Mouse (Mus musculus): ENCODE measurements at regions not wholly inside any gene's neighbourhood (a gene's known extent, or its start where the extent isn't known, plus 50 kb on each side); places are given as distances from the start of the nearest gene placed in this dataset.

DNA sequence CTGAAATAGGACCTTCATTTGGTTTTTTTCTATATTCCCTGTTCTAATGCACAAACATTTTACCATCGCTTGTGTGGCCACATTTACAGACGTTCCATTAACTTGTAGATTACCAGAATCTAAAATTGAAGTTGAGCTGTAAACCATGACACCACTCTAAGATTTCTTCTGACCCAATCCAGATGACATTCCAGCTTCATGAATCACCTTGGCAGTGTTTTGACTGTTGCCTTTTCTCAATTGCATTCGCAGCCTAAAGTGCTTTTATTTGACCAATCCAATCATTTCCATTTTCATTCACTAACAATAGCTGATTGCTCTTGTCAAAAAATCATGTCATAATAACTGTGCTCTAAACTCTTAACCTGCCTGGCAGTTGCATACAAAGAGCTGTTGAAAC lies 144.8 kb downstream of the Mdfic start:
- Histone ChIP-seq H3K4me2 (replicated peaks; ENCODE audit: low read depth, low read length) (no peak overlapping the region), H3K36me3 (ENCODE audit: control insufficient read depth, insufficient read depth, low read length) (no peaks in the 10 kb centered on the region), H3K27ac (ENCODE audit: low read depth, low read length) (no peak overlapping the region), H3K4me3 (ENCODE audit: low read depth, low read length) (no peak overlapping the region), H3K4me1 (replicated peaks; ENCODE audit: control insufficient read depth, insufficient read depth, low read length) (no peaks in the 10 kb centered on the region), H3K9ac (ENCODE audit: low read depth, low read length) (no peak overlapping the region), H3K9me3 (ENCODE audit: control insufficient read depth, low read length) (no peaks in the 10 kb centered on the region), H3K27me3 (ENCODE audit: control insufficient read depth, insufficient read depth, low read length) (no peaks in the 10 kb centered on the region)
- 88% methylated on average over 3 of the region's 3 CpGs for WGBS
- ATAC-seq (ENCODE audit: low FRiP score) (no peak), DNase-seq (ENCODE audit: low spot score) (no peak)

- no peak overlapping the region for H3K4me3 ChIP-seq (ENCODE audit: low read depth, low read length)
- H3K4me1 ChIP-seq (replicated peaks; ENCODE audit: control insufficient read depth, insufficient read depth, low read length): no peaks in the 10 kb centered on the region
- H3K9ac ChIP-seq (ENCODE audit: low read depth, low read length): no peak overlapping the region
- H3K9me3 ChIP-seq (ENCODE audit: control insufficient read depth, low read length): no peaks in the 10 kb centered on the region
- no peak overlapping the region for H3K27ac ChIP-seq (ENCODE audit: low read depth, low read length)
- H3K27me3 ChIP-seq (ENCODE audit: control insufficient read depth, insufficient read depth, low read length): no peaks in the 10 kb centered on the region
- 91% methylated on average over 5 of the region's 5 CpGs for WGBS
- H3K4me2 ChIP-seq (replicated peaks; ENCODE audit: low read depth, low read length): no peak overlapping the region
- ATAC-seq (ENCODE audit: low FRiP score) (no peak), DNase-seq (ENCODE audit: low spot score) (no peak)
- no peaks in the 10 kb centered on the region for H3K36me3 ChIP-seq (ENCODE audit: control insufficient read depth, insufficient read depth, low read length)
Observed at GRCm38 (mm10) chr6:15882288-15882903, 161.9 kb downstream of the Mdfic start.

- Histone ChIP-seq H3K9me3 (ENCODE audit: control insufficient read depth, low read length) (no peaks in the 10 kb centered on the region), H3K4me3 (ENCODE audit: low read depth, low read length) (no peak overlapping the region), H3K4me1 (replicated peaks; ENCODE audit: control insufficient read depth, insufficient read depth, low read length) (no peaks in the 10 kb centered on the region), H3K4me2 (replicated peaks; ENCODE audit: low read depth, low read length) (no peak overlapping the region), H3K36me3 (ENCODE audit: control insufficient read depth, insufficient read depth, low read length) (no peaks in the 10 kb centered on the region), H3K9ac (ENCODE audit: low read depth, low read length) (no peak overlapping the region), H3K27ac (ENCODE audit: low read depth, low read length) (no peak overlapping the region), H3K27me3 (ENCODE audit: control insufficient read depth, insufficient read depth, low read length) (no peaks in the 10 kb centered on the region)
- ATAC-seq (ENCODE audit: low FRiP score) (no peak), DNase-seq (ENCODE audit: low spot score) (no peak)
- WGBS: 87% methylated on average over 5 of the region's 5 CpGs
Observed at GRCm38 (mm10) chr6:15893066-15893465, 172.6 kb downstream of the Mdfic start.

- Histone ChIP-seq H3K4me3 (ENCODE audit: low read depth, low read length) (no peak overlapping the region), H3K4me1 (replicated peaks; ENCODE audit: control insufficient read depth, insufficient read depth, low read length) (no peaks in the 10 kb centered on the region), H3K9ac (ENCODE audit: low read depth, low read length) (no peak overlapping the region), H3K4me2 (replicated peaks; ENCODE audit: low read depth, low read length) (no peak overlapping the region), H3K27ac (ENCODE audit: low read depth, low read length) (no peak overlapping the region), H3K36me3 (ENCODE audit: control insufficient read depth, insufficient read depth, low read length) (no peaks in the 10 kb centered on the region), H3K9me3 (ENCODE audit: control insufficient read depth, low read length) (no peaks in the 10 kb centered on the region), H3K27me3 (ENCODE audit: control insufficient read depth, insufficient read depth, low read length) (no peaks in the 10 kb centered on the region)
- no peak for DNase-seq (ENCODE audit: low spot score)
- no peak for ATAC-seq (ENCODE audit: low FRiP score)
Observed at GRCm38 (mm10) chr6:15900495-15900894, 180.0 kb downstream of the Mdfic start.

GRCm38 (mm10) chr6:15902665-15903274 lies 182.3 kb downstream of the Mdfic start:
- no peak overlapping the region for H3K9ac ChIP-seq (ENCODE audit: low read depth, low read length)
- ATAC-seq (ENCODE audit: low FRiP score) (peak; percentile 76), DNase-seq (ENCODE audit: low spot score) (no peak)
- no peaks in the 10 kb centered on the region for H3K9me3 ChIP-seq (ENCODE audit: control insufficient read depth, low read length)
- H3K4me1 ChIP-seq (replicated peaks; ENCODE audit: control insufficient read depth, insufficient read depth, low read length): no peaks in the 10 kb centered on the region
- H3K27ac ChIP-seq (ENCODE audit: low read depth, low read length): no peak overlapping the region
- no peaks in the 10 kb centered on the region for H3K27me3 ChIP-seq (ENCODE audit: control insufficient read depth, insufficient read depth, low read length)
- H3K4me2 ChIP-seq (replicated peaks; ENCODE audit: low read depth, low read length): no peak overlapping the region
- H3K36me3 ChIP-seq (ENCODE audit: control insufficient read depth, insufficient read depth, low read length): no peaks in the 10 kb centered on the region
- WGBS: 48% methylated on average over 2 of the region's 2 CpGs
- H3K4me3 ChIP-seq (ENCODE audit: low read depth, low read length): no peak overlapping the region

DNA sequence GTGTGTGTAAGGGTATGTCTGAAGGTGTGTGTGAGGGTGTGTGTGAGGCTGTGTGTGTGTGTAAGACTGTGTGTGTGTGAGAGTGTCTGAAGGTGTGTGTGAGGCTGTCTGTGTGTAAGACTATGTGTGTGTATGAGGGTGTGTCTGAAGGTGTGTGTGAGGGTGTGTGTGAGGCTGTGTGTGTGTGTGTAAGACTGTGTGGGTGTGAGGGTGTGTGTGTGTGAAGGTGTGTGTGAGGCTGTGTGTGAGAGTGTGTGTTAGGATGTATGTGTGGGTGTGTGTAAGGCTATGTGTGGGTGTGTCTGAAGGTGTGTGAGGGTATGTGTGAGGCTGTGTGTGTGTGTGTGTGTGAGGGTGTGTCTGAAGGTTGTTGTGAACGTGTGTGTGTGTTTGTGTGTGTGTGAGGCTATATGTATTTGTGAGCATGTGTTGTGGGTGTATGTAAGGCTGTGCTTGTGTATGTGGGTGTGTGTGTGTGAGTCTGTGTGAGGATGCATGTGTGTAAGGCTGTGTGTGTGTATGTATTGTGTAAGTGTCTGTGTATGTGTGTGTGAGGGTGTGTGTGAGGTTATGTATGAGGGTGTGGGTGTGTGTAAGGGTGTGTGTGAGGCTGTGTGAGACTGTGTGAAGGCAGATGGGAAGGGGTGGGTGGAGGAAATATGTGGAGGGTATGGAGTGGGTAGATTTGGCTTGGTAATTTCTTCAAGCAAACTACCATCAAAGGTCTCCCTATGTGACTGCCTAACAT lies 190.1 kb downstream of the Mdfic start:
- Histone ChIP-seq H3K27ac (ENCODE audit: low read depth, low read length) (no peak overlapping the region), H3K4me3 (ENCODE audit: low read depth, low read length) (no peak overlapping the region), H3K27me3 (ENCODE audit: control insufficient read depth, insufficient read depth, low read length) (no peaks in the 10 kb centered on the region), H3K4me2 (replicated peaks; ENCODE audit: low read depth, low read length) (no peak overlapping the region), H3K4me1 (replicated peaks; ENCODE audit: control insufficient read depth, insufficient read depth, low read length) (no peaks in the 10 kb centered on the region), H3K9me3 (ENCODE audit: control insufficient read depth, low read length) (no peaks in the 10 kb centered on the region), H3K36me3 (ENCODE audit: control insufficient read depth, insufficient read depth, low read length) (no peaks in the 10 kb centered on the region), H3K9ac (ENCODE audit: low read depth, low read length) (no peak overlapping the region)
- 46% methylated on average over 1 of the region's 1 CpGs for WGBS
- no peak for DNase-seq (ENCODE audit: low spot score)
- ATAC-seq (ENCODE audit: low FRiP score): peak; percentile 64; the same call in 1 of the 2 replicates

DNA sequence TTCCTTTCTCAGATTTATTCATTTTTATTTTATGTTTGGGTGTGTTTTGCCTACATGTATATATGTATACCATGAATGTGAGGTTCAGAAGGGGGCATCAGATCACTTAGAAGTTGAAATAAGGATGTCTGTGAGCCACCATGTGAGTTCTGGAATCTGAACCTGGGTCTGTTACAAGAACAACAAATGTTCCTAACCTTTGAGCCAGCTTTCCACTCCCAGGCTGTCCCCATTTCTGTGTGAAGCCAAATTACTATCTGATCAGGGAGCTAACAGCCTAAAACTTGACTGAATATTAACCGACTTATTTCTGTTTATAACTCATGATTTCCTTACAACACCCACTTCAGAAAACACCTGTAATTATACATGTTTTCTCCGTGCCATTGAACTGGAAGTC lies 209.2 kb downstream of the Mdfic start:
- Histone ChIP-seq H3K4me2 (replicated peaks; ENCODE audit: low read depth, low read length) (no peak overlapping the region), H3K9me3 (ENCODE audit: control insufficient read depth, low read length) (no peaks in the 10 kb centered on the region), H3K9ac (ENCODE audit: low read depth, low read length) (no peak overlapping the region), H3K36me3 (ENCODE audit: control insufficient read depth, insufficient read depth, low read length) (no peaks in the 10 kb centered on the region), H3K4me3 (ENCODE audit: low read depth, low read length) (no peak overlapping the region), H3K4me1 (replicated peaks; ENCODE audit: control insufficient read depth, insufficient read depth, low read length) (no peaks in the 10 kb centered on the region), H3K27me3 (ENCODE audit: control insufficient read depth, insufficient read depth, low read length) (no peaks in the 10 kb centered on the region), H3K27ac (ENCODE audit: low read depth, low read length) (no peak overlapping the region)
- 88% methylated on average over 2 of the region's 2 CpGs for WGBS
- DNase-seq (ENCODE audit: low spot score): no peak
- no peak for ATAC-seq (ENCODE audit: low FRiP score)

GRCm38 (mm10) chr6:15950251-15950650 lies 229.8 kb downstream of the Mdfic start:
- WGBS: 94% methylated on average over 2 of the region's 2 CpGs

DNA sequence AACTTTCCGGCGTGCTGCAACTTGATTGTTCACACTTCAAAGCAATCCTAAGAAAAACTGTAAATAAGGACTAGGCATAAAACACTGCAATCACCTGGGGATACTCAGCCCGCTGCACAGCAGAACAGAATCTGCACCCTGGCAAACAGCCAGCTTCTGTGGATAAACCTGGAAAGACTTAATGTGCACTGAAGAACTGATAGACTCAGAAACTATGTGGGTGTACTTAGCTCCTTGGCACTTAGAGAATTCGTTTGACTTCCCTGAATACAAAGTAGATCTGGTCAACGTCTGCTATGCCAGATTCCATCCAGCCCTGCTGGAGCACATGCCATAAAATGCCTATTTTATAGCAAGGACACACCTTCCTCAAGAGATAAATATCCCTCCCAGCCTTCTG lies 266.9 kb downstream of the Mdfic start:
- Histone ChIP-seq H3K36me3 (ENCODE audit: control insufficient read depth, insufficient read depth, low read length) (no peaks in the 10 kb centered on the region), H3K4me1 (replicated peaks; ENCODE audit: control insufficient read depth, insufficient read depth, low read length) (no peaks in the 10 kb centered on the region), H3K9ac (ENCODE audit: low read depth, low read length) (no peak overlapping the region), H3K27ac (ENCODE audit: low read depth, low read length) (no peak overlapping the region), H3K4me3 (ENCODE audit: low read depth, low read length) (no peak overlapping the region), H3K9me3 (ENCODE audit: control insufficient read depth, low read length) (no peaks in the 10 kb centered on the region), H3K27me3 (ENCODE audit: control insufficient read depth, insufficient read depth, low read length) (no peaks in the 10 kb centered on the region), H3K4me2 (replicated peaks; ENCODE audit: low read depth, low read length) (no peak overlapping the region)
- WGBS: 72% methylated on average over 5 of the region's 5 CpGs
- no peak for DNase-seq (ENCODE audit: low spot score)
- ATAC-seq (ENCODE audit: low FRiP score): no peak

More at GRCm38 (mm10) chr6:15950251-15950650, 229.8 kb downstream of the Mdfic start:
- Histone ChIP-seq H3K36me3 (ENCODE audit: control insufficient read depth, insufficient read depth, low read length) (no peaks in the 10 kb centered on the region), H3K27me3 (ENCODE audit: control insufficient read depth, insufficient read depth, low read length) (no peaks in the 10 kb centered on the region), H3K4me1 (replicated peaks; ENCODE audit: control insufficient read depth, insufficient read depth, low read length) (no peaks in the 10 kb centered on the region), H3K9me3 (ENCODE audit: control insufficient read depth, low read length) (no peaks in the 10 kb centered on the region), H3K4me3 (ENCODE audit: low read depth, low read length) (no peak overlapping the region), H3K4me2 (replicated peaks; ENCODE audit: low read depth, low read length) (no peak overlapping the region), H3K27ac (ENCODE audit: low read depth, low read length) (no peak overlapping the region), H3K9ac (ENCODE audit: low read depth, low read length) (no peak overlapping the region)
- ATAC-seq (ENCODE audit: low FRiP score) (no peak), DNase-seq (ENCODE audit: low spot score) (no peak)

Measured in hindbrain, embryonic 11.5 days (tissue).